Mouse (Mus musculus): ENCODE measurements around the gene Atxn2. TPM values are rescaled to one million over a fixed set of nuclear protein-coding genes. Genes with fewer than 3 reads are reported as not detected.
"Not testable (repeated sequence)": the region's sequence is repeated elsewhere in the genome, so short reads cannot be mapped to it uniquely, and the experiment has no call there.

The Atxn2 gene
- total RNA-seq, 2 experiments from 2014 or later = 215 to 226 TPM

DNA sequence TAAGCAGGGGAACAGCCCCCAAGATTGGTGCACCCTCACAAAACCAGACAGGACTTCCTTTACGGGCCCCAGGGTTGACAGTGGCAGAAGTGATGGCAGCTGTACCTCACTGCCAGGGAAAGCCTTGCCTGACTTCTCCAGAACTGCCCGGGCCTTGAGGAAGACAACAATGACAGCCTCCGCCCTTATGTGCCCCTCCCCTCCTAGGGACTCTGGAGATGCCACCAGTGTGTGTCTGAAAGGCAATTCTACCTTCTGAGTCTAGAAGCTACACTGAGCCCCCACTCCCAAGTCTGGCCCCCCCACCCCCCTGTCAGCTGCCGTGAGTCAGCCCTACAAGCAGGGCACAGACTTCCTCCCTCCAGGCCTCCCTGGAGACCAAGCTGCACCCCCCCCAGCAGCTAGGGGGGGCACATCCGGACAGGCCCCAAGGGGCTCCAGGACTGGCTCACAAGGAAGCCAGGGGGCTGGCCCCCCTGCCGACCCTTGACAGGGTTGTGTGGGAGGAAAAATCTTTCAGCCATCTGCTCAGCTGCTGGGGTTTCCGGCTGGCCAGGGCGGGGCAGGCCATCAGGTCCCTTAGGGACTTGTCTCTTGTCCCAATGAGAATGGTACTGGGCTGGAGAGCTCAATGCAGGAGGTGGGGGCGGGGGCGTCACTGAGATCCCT is 122.6 kb downstream of the Atxn2 start:
- DNase-seq (ENCODE audit: low spot score in 2 of 2) = no peak

DNA sequence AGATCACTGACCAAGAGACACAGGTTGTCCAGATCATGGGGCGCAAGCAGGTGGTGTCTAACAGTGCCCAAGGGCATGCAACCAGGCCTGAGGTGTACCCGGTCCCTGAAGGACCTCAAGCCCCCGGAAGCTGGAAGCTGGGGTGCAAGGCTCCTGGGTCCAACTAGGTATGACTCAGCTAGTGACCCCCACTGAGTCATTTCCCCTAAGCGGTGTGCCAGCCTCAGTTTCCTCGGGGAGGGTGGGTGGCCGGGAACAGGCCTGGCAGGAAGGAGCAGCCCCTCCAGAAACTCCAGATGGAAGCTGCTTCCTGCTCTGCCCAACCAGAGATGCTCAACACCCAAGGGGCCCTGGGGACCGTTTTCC is 123.1 kb downstream of the Atxn2 start:
- DNase-seq (ENCODE audit: low spot score in 2 of 2) = no peak

GRCm38 (mm10) chr5:121834991-121835747 is 124.0 kb downstream of the Atxn2 start:
- no peak for DNase-seq (ENCODE audit: low spot score in 2 of 2)

DNA sequence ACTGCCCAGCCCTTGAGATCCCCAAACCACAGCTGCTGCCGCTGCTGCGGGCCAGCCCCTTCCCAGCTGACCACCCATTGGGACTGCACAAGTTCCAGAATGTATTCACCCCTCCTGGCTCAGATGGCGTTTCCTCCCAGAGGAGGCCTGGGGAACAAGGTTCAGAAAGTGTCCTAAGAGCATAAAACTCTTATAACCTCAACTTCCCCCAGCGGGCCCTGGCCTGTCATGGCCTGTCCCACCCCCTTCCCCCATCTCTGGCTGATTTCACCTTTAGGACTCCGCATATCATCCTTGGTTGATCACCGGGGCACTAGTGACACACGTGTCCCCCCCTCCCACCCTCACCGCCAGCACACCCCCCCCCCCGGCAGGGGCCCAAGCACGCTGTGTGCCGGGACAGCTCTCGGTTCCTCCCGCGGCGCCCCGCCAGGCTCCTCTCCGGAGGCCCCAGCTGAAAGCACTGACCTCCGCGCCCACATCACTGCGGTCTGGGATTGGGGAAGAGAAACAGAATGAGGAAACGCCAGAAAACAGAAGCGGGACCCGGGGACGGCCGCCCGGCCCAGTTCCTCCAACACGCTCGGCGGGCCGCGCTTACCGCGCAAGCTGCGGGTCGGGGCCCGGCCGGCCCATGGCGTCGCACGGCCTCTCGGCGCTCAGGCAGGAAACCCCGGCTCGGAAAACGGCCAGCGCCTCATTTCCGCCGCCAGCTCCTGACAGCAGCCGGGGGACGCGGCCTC is 125.0 kb downstream of the Atxn2 start:
- peak in 1 of 2 experiments; percentile 35 for DNase-seq (ENCODE audit: low spot score in 2 of 2)

- peak; percentile 77 to 85 for DNase-seq (ENCODE audit: low spot score in 2 of 2)
These were observed 125.7 kb downstream of the Atxn2 start for GRCm38 (mm10) chr5:121836692-121837415.

- peak in 1 of 2 experiments; percentile 43 for DNase-seq (ENCODE audit: low spot score in 2 of 2)
These were observed 126.6 kb downstream of the Atxn2 start, which contains the start of gene Sh2b3 for GRCm38 (mm10) chr5:121837441-121838340. Gene Sh2b3 (minus strand): TSS chr5:121837646.

DNA sequence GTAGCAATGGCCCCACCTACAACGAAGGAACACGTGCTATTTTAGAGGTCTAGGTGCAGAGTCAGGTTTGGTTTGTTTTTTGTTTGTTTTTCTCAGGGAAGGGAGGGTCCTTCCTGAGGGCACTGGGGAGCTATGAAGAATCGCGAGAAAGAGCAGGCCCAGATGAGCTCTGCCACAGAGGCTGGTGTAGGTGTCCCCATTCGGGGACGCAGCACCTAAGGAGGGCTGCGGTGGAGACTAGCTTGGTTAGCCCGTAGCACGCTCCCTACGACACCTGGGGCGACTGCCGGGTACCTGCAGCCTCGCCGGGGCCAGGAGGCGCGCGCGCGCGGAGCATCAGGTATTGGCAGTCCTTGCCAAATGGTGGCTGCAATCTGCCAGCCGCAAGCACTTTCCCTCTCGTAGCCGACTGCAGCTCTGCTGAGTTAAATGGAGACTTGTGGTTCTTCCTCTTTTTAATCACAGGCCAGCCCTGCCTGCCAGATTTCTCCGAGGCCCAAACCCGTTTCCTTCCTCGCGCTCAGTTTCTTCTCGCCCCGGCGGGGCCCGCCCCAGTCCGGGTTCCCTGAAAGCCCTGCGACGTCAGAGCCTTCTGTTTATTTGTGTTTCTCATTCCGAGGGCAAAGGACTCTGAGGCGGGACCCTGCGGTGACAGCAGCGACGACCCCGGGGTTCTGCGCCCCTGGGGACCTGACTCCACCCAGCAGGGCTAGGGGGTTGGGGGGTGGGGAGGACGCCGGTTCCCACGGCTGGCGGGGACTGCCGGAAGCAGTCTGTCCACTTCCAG is 127.4 kb downstream of the Atxn2 start:
- DNase-seq (ENCODE audit: low spot score in 2 of 2) = peak in 1 of 2 experiments; percentile 50

GRCm38 (mm10) chr5:121839128-121839473 is 128.0 kb downstream of the Atxn2 start:
- no peak for DNase-seq (ENCODE audit: low spot score in 2 of 2)

- DNase-seq (ENCODE audit: low spot score in 2 of 2) = no peak
These were observed 130.4 kb downstream of the Atxn2 start for GRCm38 (mm10) chr5:121841516-121841915.

GRCm38 (mm10) chr5:121841973-121842372 is 130.8 kb downstream of the Atxn2 start:
- no peak for DNase-seq (ENCODE audit: low spot score in 2 of 2)

DNA sequence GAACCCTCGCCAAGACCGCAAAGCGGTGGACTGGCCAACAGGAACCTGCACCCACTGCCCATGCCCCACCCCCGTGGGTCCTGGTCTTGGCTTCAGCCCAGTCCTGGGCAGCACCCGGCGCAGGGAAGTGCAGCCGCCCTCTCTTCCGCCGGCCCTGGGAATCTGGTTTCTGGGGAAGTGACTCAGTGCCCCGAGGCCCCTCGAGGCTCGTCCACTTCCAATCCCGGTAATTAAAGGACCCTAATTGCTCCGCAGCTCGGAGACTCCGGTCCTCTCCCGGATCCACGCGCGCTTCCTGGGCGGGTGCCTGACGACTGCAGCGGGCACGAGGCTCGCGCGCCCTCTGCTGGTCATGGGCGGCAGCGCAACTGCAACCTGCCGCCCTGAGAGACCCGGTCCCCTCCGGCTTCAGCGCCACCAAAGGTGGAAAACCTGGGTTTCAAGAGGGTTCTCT is 131.6 kb downstream of the Atxn2 start:
- DNase-seq (ENCODE audit: low spot score in 2 of 2) = peak; percentile 85 to 87

- no peak for DNase-seq (ENCODE audit: low spot score in 2 of 2)
These were observed 132.2 kb downstream of the Atxn2 start for GRCm38 (mm10) chr5:121843138-121843905.

DNA sequence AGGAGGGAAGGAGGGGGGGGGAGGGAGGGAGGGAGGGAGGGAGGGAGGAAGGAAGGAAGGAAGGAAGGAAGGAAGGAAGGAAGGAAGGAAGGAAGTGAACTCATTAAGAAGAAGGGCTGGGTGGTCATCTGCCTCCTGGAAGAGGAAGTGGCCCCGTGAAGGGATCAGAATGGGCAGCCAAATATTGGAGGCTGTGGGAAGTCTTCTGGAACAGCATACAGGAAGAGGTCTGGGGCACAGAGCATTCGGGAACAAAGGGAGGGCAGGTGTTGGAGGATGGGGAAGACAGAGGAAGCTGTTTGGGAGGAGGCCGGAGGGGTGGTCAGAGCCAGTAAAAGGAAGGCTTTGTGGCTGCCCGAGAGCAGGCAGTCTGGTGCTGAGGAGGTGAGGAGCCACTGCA is 134.2 kb downstream of the Atxn2 start:
- no peak for DNase-seq (ENCODE audit: low spot score in 2 of 2)

GRCm38 (mm10) chr5:121846322-121846721 is 135.2 kb downstream of the Atxn2 start:
- DNase-seq (ENCODE audit: low spot score in 2 of 2) = no peak

DNA sequence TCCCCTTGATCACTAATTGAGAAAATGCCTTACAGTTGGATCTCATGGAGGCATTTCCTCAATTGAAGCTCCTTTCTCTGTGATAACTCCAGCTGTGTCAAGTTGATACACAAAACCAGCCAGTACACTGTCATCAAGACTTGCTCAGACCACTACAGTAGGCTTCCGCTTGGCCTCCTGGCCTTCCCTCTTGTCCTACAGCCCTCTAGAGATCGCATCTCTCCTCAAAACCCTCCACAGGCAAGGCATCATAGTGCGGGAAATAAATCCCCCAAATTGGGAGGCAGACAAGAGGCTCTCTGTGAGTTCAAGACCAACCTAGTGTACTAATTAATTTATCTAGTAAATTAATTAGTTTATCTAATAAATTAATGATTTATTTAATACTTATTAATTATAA is 136.1 kb downstream of the Atxn2 start:
- not testable (repeated sequence) for DNase-seq (ENCODE audit: low spot score in 2 of 2)

DNA sequence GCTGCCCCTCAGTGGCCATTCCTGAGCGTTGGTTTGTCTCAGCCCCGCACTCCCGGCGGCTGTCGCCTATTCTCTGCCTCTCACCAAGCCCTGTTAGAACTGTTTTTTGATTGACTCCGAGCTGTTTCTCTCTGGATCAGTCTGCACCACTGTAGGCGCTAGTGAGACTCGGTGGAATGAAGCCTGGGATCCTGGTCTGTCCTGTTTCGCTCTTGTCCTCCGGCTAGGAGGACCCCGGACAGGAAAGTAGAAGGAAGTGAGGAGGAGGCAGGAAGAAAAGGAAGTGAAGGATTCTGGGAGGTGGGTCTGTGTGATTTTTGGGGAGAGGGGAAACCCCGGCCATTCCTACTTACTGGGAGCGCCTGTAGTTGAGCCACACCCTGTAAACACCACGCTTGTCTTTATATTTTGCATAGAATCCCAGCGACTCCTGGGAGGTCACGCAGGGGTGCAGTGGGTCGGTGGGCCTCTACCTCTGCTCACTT is 136.9 kb downstream of the Atxn2 start:
- peak in 1 of 2 experiments; percentile 52 for DNase-seq (ENCODE audit: low spot score in 2 of 2)

DNA sequence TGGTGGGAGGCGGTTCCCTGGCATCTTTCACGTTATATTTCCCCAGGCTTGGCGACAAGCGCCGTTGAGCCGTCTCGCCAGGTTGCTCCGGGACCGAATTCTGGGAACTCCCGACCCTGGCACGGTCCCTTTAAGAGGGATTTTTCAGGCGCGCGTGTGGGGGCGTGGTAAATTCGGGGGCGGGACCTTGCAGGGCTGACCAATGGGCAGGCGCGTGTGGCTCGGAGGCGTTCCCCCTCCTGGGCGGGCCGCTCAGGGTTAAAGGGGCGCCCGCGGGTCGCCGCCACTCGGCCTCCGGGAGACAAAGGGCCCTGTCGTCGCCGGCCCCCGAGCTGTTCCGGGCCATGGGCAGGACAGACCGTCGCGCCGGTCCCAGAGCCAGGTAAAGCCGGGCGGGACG is 137.6 kb downstream of the Atxn2 start, which contains the start of gene Pheta1:
Pheta1 (plus strand) TSS at position 242 of the 400 bp plus-strand sequence.
- peak; percentile 90 to 92 for DNase-seq (ENCODE audit: low spot score in 2 of 2)
